Mouse (Mus musculus) forebrain, embryonic 12.5 days (tissue): ENCODE results near the gene Ern2. TPM values are rescaled to one million over a fixed set of nuclear protein-coding genes. Genes with fewer than 3 reads are reported as not detected.

Experiments
- ATAC-seq: fragments of 200-750 bp; cut with Nextera tagmentation; 2 replicates; pipeline ENCODE4 v1.8.0; 2017; ENCODE audit warnings: moderate TSS enrichment; ENCODE audit not compliant: low FRiP score
- H3K27ac ChIP-seq: fragments of 300-500 bp; sonication (generic); 2 replicates; pipeline ENCODE4 v1.5.1; 2016; ENCODE audit warnings: mild to moderate bottlenecking
- H3K27me3 ChIP-seq: fragments of 300-500 bp; sonication (generic); 2 replicates; pipeline ENCODE4 v1.6.1; 2016; ENCODE audit warnings: mild to moderate bottlenecking
- H3K36me3 ChIP-seq: fragments of 300-500 bp; sonication (generic); replicated peaks from 2 replicates; pipeline ENCODE4 v1.6.1; 2016; ENCODE audit warnings: mild to moderate bottlenecking
- H3K4me1 ChIP-seq: fragments of 300-500 bp; sonication (generic); 2 replicates; pipeline ENCODE4 v1.6.1; 2016
- H3K4me2 ChIP-seq: fragments of 300-500 bp; sonication (generic); 2 replicates; pipeline ENCODE4 v1.6.1; 2016; ENCODE audit warnings: mild to moderate bottlenecking, moderate library complexity
- H3K4me3 ChIP-seq: fragments of 300-500 bp; sonication (generic); replicated peaks from 2 replicates; pipeline ENCODE4 v1.5.1; 2016; ENCODE audit warnings: mild to moderate bottlenecking
- H3K9ac ChIP-seq: fragments of 300-500 bp; sonication (generic); 2 replicates; pipeline ENCODE4 v1.6.1; 2016; ENCODE audit warnings: mild to moderate bottlenecking
- H3K9me3 ChIP-seq: fragments of 300-500 bp; sonication (generic); 2 replicates; pipeline ENCODE4 v1.6.1; 2016
- WGBS: fragments of 180-500 bp; shearing (Covaris S2); methylation state at CpG from one replicate; pipeline ENCODE4 v1.1.7; 2016; 5-methylcytosine and 5-hydroxymethylcytosine counted together
- polyA plus RNA-seq: library from polyadenylated mRNA; unstranded; fragments of >200 nt; fragmentation: Nextera tagmentation; extraction: Ambion mirVana; gene quantifications from 2 replicates; pipeline ENCODE4 v1.2.1, GENCODE M21; 2016

Gene Ern2
- 0.24 and 0.32 TPM in 2 replicates for polyA plus RNA-seq

DNA sequence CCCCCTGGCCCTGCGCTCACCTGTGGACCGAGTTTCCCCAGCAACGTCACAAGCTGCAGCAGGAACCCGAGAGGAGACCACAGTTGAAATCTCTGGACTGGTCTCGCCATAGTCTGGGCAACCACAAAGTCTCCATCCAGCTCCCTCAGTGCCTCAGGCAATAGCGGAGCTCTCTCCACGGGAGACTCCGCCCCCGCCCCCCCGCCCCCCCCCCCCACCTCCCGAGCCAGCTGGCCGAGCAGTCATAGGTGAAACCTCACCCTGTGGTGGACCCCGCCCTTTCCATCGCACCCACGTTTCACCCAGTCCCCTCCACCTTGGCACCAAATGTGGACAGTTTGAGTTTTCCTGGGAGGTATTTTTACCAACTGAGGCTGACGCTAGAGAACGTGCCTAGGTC lies at the start of gene Ern2:
Gene Ern2, minus strand, starts transcription at position 165 of the 400 bp plus-strand sequence.
- 0 out of 2 replicates have a peak, but pooled peaks cover 4% of the 10 kb centered on the region for H3K4me1 ChIP-seq
- H3K36me3 ChIP-seq = no peaks in the 10 kb centered on the region
- H3K27ac ChIP-seq = no peak within 1 kb of the TSS
- no peak for ATAC-seq
- no peaks in the 10 kb centered on the region for H3K27me3 ChIP-seq
- no peaks in the 10 kb centered on the region for H3K9me3 ChIP-seq
- H3K9ac ChIP-seq = no peak within 1 kb of the TSS
- peak within 1 kb of the TSS; percentile 30 for H3K4me2 ChIP-seq
- WGBS = 23% methylated on average over 17 of the region's 17 CpGs
- no peak within 1 kb of the TSS for H3K4me3 ChIP-seq

DNA sequence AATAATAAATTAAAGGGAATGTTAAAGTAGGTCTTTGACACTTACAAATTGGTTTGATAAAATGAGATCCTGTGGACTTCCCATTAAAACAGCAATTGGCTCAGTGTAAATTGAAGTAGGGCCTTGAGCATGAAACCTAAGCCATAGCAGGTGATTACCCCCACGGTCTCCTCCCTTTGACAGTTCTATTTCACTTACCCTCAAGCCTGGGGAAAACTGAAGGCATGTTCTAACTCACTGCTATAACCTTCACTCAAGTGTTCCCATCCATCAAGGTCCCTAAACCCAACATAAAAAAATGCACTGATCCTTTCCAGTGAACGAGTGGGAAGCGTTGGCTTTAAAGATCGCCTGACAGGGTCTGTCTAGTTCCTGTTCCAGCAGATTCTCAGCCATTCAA lies 44.9 kb upstream of the Ern2 start:
- H3K9me3 ChIP-seq = no peaks in the 10 kb centered on the region
- no peak overlapping the region for H3K9ac ChIP-seq
- H3K4me3 ChIP-seq = no peak overlapping the region
- H3K36me3 ChIP-seq = no peaks in the 10 kb centered on the region
- no peaks in the 10 kb centered on the region for H3K27me3 ChIP-seq
- no peak overlapping the region for H3K27ac ChIP-seq
- WGBS = 91% methylated on average over 4 of the region's 4 CpGs
- ATAC-seq = no peak
- H3K4me1 ChIP-seq = no peaks in the 10 kb centered on the region
- H3K4me2 ChIP-seq = no peak overlapping the region

DNA sequence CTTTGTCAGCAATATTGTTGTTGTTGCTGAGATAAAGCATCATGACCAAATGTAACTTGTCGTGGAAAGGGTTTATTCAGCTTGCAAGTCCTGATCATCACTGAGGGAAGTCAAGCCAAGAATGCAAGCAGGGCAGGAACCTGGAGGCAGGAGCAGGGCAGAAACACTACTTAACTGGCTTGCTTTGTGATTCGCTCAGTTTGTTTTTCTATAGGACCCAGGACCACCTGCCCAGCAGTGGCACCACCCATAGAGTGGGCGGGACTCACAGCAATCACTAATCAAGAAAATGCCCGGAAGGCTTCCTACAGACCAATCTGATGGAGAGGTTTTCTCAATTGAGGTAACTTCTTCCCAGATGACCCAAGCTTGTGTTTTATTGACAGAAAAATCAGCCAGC lies 43.9 kb upstream of the Ern2 start:
- no peaks in the 10 kb centered on the region for H3K4me1 ChIP-seq
- no peak overlapping the region for H3K4me2 ChIP-seq
- H3K36me3 ChIP-seq = no peaks in the 10 kb centered on the region
- no peak overlapping the region for H3K9ac ChIP-seq
- WGBS = 61% methylated on average over 4 of the region's 4 CpGs
- no peak for ATAC-seq
- no peaks in the 10 kb centered on the region for H3K9me3 ChIP-seq
- no peaks in the 10 kb centered on the region for H3K27me3 ChIP-seq
- no peak overlapping the region for H3K27ac ChIP-seq
- no peak overlapping the region for H3K4me3 ChIP-seq

DNA sequence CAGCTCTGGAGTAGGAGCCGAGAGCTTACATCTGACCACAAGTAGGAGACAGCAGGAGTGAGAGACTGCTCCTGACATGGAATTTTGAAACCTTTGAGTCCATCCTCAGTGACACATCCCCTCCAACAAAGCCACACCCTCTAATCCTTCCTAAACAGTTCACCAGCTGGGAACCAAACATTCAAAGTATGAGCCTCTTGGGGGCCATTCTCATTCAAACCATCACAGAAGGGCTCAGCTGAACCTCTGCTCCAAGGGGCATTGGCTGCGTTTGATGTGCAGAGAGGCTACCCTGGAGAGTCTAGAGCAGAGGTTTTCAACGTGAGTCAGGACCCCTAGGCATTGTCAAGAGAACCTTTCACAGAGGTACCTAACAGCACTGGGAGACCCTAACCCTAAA lies 43.3 kb upstream of the Ern2 start:
- H3K4me3 ChIP-seq = no peak overlapping the region
- H3K4me2 ChIP-seq = no peak overlapping the region
- H3K27ac ChIP-seq = no peak overlapping the region
- H3K36me3 ChIP-seq = no peaks in the 10 kb centered on the region
- H3K4me1 ChIP-seq = no peaks in the 10 kb centered on the region
- H3K27me3 ChIP-seq = no peaks in the 10 kb centered on the region
- 55% methylated on average over 3 of the region's 3 CpGs for WGBS
- no peaks in the 10 kb centered on the region for H3K9me3 ChIP-seq
- ATAC-seq = no peak
- no peak overlapping the region for H3K9ac ChIP-seq

DNA sequence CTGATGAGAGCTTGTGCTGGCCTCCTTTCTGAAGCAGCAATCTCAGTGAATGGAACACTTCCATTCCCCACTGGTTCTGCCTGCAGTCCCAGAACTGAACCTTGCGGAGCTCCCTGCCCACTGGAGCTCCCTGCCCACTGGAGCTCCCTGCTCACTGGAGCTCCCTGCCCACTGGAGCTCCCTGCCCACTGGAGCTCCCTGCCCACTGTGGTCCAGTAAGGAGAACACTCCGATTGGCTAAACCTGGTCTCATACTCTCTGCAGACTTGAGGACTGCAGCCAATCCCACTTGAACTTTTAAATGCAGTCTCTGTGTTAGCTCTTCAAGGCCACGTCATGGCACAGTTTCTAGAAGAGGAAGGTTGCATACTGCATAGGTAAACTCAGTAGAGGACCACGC lies 40.7 kb upstream of the Ern2 start:
- H3K27ac ChIP-seq = no peak overlapping the region
- no peak overlapping the region for H3K9ac ChIP-seq
- no peaks in the 10 kb centered on the region for H3K36me3 ChIP-seq
- H3K4me2 ChIP-seq = no peak overlapping the region
- H3K9me3 ChIP-seq = no peaks in the 10 kb centered on the region
- H3K4me1 ChIP-seq = no peaks in the 10 kb centered on the region
- ATAC-seq = no peak
- 89% methylated on average over 4 of the region's 4 CpGs for WGBS
- no peak overlapping the region for H3K4me3 ChIP-seq
- H3K27me3 ChIP-seq = no peaks in the 10 kb centered on the region

DNA sequence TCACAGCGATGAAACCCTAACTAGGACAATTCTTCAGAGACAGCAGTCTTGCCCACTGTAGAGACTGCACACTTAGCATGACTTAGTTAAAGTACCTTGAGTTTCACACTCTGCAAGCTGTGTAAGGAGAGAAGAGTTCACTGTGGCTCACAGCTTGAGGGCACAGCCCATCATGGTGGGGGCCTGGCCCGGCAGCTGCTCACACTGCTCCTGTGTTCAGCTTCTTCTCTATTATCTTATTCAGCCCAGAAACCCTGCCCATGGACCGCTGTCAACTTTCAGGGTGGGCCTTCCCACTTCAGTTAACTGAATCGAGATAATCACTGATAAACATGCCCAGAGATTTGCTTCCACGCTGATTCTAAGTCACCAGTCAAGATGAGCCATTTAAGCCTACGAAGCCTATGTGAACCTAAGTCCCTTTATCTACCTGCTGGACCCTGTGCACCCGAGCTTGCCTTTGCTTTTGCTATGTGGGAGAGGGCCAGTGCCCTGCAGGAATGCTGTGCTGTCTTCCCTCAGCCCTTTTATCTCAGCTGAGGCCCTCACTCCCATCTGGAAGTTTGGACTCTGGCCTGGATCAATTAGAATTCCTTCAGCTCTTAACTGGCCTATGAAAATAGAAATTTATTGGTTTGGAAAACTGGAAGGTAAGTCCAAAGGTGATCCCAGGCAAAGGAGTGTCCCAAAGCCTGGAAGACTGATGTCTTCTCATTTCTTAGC lies 40.2 kb upstream of the Ern2 start:
- H3K4me2 ChIP-seq = no peak overlapping the region
- no peak overlapping the region for H3K4me3 ChIP-seq
- H3K27me3 ChIP-seq = no peaks in the 10 kb centered on the region
- 73% methylated on average over 7 of the region's 7 CpGs for WGBS
- H3K36me3 ChIP-seq = no peaks in the 10 kb centered on the region
- H3K27ac ChIP-seq = no peak overlapping the region
- no peaks in the 10 kb centered on the region for H3K4me1 ChIP-seq
- no peak overlapping the region for H3K9ac ChIP-seq
- no peak for ATAC-seq
- no peaks in the 10 kb centered on the region for H3K9me3 ChIP-seq

DNA sequence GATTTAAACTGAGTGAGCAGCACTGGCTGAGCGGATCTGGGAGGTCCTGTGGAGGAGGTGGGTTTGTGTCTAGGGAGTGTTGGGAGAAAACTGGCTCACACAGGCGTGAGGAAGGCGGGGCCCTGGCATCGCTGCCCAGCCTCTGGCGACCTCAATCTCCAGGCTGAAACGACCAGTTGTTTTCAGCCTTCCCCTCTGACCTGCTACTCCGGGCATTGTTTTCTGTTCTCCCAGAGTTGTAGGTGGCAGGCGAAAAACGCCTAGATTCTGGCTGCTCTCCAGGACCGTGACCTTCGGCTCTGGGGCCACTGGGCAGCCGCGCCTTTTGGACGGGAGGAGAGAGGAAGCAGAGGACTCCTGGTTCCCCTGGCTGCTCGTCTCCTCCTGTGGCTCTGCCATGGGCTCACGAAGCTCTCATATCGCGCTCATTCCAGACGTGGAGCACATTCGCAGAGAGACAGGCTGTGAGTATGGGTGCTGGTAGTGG lies 33.4 kb upstream of the Ern2 start, which contains the start of gene Chp2:
Gene Chp2, plus strand, starts transcription at position 182 of the 487 bp plus-strand sequence.
- Histone ChIP-seq H3K27ac (no peak within 1 kb of the TSS), H3K9me3 (no peaks in the 10 kb centered on the region), H3K36me3 (no peaks in the 10 kb centered on the region), H3K27me3 (no peaks in the 10 kb centered on the region), H3K4me2 (peak within 1 kb of the TSS; percentile 31), H3K4me1 (peaks cover 7% of the 10 kb centered on the region), H3K4me3 (no peak within 1 kb of the TSS), H3K9ac (no peak within 1 kb of the TSS)
- 41% methylated on average over 20 of the region's 20 CpGs for WGBS
- no peak for ATAC-seq

DNA sequence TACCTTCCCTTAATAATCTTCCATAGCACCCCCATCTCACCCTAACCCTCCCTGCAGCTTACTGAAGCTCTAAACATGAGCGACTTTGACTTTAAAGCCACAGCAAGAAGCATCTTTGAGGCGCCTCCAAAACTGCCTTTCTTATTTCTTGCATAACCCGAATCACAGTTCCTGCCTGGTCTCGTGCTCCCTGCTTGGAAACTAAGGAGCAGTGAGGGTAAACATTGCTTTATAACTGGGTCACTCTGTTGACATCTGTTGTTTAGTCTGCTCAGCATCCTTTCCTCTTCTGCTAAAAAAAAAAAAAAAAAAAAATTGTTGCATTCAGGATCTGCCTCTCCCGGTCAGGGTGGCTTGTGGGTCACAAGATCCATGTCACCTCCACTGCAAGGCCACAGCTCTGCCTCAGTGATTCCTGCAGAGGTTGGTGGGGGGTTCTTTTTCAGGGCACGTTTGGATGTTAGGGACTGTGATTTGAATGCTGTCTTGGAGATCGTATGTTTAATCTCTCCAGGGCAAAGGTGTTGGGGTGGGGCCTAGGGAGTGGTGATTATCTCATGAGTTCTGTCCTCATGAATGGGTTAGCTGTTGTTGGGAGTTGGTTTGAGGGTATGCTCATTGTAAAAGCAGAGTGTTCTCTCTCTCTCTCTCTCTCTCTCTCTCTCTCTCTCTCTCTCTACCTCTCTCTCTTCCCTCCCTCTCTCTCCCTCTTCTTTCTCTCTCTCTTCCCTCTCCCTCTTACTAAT lies 22.4 kb upstream of the Ern2 start:
- ATAC-seq = no peak
- Histone ChIP-seq H3K9ac (no peak overlapping the region), H3K9me3 (no peaks in the 10 kb centered on the region), H3K4me1 (no peaks in the 10 kb centered on the region), H3K36me3 (no peaks in the 10 kb centered on the region), H3K4me3 (no peak overlapping the region), H3K27ac (no peak overlapping the region), H3K4me2 (no peak overlapping the region), H3K27me3 (no peaks in the 10 kb centered on the region)
- WGBS = 62% methylated on average over 7 of the region's 7 CpGs

DNA sequence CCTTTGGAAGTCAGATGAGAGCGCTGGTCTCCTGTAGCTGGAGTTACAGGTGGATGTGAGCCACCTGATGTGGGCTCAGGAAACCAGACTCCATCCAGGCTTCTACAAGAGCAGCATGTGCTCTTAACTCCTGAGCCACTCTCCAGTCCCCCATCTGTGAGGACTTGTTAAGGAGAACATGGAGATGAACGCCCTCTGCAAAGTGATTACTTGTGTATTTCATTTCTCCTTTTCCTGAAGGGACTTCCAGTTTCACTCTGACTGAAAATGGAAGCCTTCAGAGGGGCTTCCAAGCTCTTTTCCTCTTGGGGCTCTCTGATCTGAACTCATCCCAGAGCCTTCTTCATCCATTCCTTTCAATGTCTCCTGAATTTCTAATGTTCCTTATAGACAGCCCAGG lies 20.1 kb upstream of the Ern2 start:
- H3K4me1 ChIP-seq = no peaks in the 10 kb centered on the region
- no peaks in the 10 kb centered on the region for H3K9me3 ChIP-seq
- no peak overlapping the region for H3K4me3 ChIP-seq
- H3K27ac ChIP-seq = no peak overlapping the region
- no peak for ATAC-seq
- H3K9ac ChIP-seq = no peak overlapping the region
- H3K36me3 ChIP-seq = no peaks in the 10 kb centered on the region
- 85% methylated on average over 2 of the region's 2 CpGs for WGBS
- H3K27me3 ChIP-seq = no peaks in the 10 kb centered on the region
- no peak overlapping the region for H3K4me2 ChIP-seq

DNA sequence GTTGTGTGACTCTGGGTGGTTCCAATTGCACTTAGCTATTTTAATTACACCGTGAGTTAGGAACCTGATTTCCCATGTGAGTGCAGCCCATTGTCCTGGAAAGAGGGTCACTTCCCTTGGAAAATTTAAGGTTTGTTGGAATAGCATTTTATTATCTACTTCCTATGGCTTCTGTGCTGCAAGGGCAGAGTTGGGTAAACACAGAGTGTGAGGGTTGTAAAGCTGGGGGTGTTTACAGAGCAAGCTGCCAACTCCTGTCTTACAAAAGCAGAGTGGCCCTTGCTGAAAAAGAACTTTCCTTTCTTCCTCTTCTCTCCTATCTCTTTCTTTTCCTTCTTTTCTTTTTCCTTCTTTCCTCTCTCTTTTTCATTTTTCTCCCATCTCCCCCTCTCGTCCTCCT lies 17.9 kb upstream of the Ern2 start:
- Histone ChIP-seq H3K4me3 (no peak overlapping the region), H3K9me3 (no peaks in the 10 kb centered on the region), H3K4me2 (no peak overlapping the region), H3K4me1 (no peaks in the 10 kb centered on the region), H3K27me3 (no peaks in the 10 kb centered on the region), H3K9ac (no peak overlapping the region), H3K27ac (no peak overlapping the region), H3K36me3 (no peaks in the 10 kb centered on the region)
- WGBS = 56% methylated on average over 2 of the region's 2 CpGs
- ATAC-seq = no peak

DNA sequence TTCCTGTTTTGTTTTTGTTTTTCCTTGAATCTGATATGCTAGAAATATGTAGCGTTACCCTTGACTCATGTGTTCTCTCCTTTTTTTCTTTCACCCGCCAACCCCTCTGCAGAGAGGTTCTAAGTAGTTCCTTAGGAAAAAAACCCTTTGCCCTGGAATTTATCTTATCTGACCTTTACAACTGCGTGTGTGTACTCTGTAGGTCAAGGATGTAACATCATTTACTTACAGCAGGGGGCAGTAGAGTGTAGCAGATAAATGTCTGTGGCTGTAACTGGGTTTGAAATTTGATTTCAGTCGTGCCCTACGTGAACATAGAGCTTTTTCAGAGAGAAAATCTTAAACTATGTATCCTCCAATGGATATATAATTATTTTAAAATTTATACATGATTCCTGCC lies 13.3 kb upstream of the Ern2 start:
- no peak overlapping the region for H3K4me3 ChIP-seq
- H3K4me2 ChIP-seq = no peak overlapping the region
- H3K9me3 ChIP-seq = no peaks in the 10 kb centered on the region
- no peak for ATAC-seq
- WGBS = 28% methylated on average over 5 of the region's 5 CpGs
- H3K9ac ChIP-seq = no peak overlapping the region
- no peak overlapping the region for H3K27ac ChIP-seq
- no peaks in the 10 kb centered on the region for H3K4me1 ChIP-seq
- H3K27me3 ChIP-seq = no peaks in the 10 kb centered on the region
- no peaks in the 10 kb centered on the region for H3K36me3 ChIP-seq

DNA sequence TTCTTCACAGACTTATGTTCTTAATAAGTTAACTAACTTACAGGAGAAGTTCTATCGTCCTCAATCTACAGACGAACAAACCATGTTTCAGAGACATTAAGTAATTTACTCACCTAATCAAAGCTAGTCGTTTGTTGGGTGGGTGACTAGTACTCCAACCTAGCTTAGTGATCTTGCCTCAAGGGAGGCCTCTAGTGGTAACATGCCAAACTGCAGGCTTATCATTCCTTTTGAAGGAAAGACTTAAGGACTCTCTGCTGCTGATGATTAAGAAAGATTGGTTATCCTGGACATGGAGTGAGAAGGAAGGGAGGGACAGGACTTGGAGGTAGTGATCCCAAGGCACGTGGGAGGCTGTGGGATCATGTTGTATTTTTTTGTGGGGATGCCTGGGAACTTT lies 11.3 kb upstream of the Ern2 start:
- ATAC-seq = no peak
- no peak overlapping the region for H3K4me2 ChIP-seq
- H3K4me1 ChIP-seq = no peaks in the 10 kb centered on the region
- no peaks in the 10 kb centered on the region for H3K36me3 ChIP-seq
- H3K9me3 ChIP-seq = no peaks in the 10 kb centered on the region
- 47% methylated on average over 4 of the region's 4 CpGs for WGBS
- no peak overlapping the region for H3K4me3 ChIP-seq
- H3K27me3 ChIP-seq = no peaks in the 10 kb centered on the region
- no peak overlapping the region for H3K27ac ChIP-seq
- H3K9ac ChIP-seq = no peak overlapping the region

DNA sequence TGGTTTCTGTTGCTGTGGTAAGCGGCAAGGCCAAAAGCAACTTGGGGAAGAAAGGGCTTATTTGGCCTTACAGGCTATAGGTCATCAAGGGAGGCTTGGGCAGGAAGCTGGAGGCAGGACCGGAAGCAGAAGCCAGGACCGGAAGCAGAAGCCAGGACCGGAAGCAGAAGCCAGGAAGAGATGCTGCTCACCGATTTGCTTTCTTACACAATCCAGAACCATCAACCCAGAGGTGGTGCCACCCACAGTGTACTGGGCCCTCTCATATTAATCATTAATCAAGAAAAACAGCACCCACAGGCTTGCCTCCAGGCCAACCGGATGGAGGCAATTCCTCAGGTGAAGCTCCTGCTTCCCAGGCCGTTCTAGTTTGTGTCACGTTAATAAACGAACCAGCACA lies 10.8 kb upstream of the Ern2 start:
- WGBS = 89% methylated on average over 9 of the region's 9 CpGs
- no peak overlapping the region for H3K4me2 ChIP-seq
- no peaks in the 10 kb centered on the region for H3K4me1 ChIP-seq
- no peaks in the 10 kb centered on the region for H3K9me3 ChIP-seq
- no peak overlapping the region for H3K4me3 ChIP-seq
- H3K36me3 ChIP-seq = no peaks in the 10 kb centered on the region
- H3K27ac ChIP-seq = no peak overlapping the region
- no peak for ATAC-seq
- no peak overlapping the region for H3K9ac ChIP-seq
- no peaks in the 10 kb centered on the region for H3K27me3 ChIP-seq
